Mouse (Mus musculus): Measurements from ENCODE around the gene Olfr799.

The Olfr799 gene

GRCm38 (mm10) chr10:129637184-129637583 is at the start of gene Olfr799:
Olfr799 (plus strand) TSS chr10:129637484.
- DNase-seq (ENCODE audit: low spot score in 2 of 2): no peak

GRCm38 (mm10) chr10:129612470-129612869 is 24.8 kb upstream of the Olfr799 start, which contains the start of gene Olfr796:
Olfr796 (minus strand) TSS chr10:129612570.
- no peak for DNase-seq (ENCODE audit: low spot score in 2 of 2)

- no peak for DNase-seq (ENCODE audit: low spot score in 2 of 2)
These were observed 15.6 kb upstream of the Olfr799 start for GRCm38 (mm10) chr10:129621724-129622123.

GRCm38 (mm10) chr10:129623251-129623650 is 14.0 kb upstream of the Olfr799 start:
- no peak for DNase-seq (ENCODE audit: low spot score in 2 of 2)

- DNase-seq (ENCODE audit: low spot score in 2 of 2): no peak
These were observed 9.4 kb upstream of the Olfr799 start, which contains the start of gene Olfr798 for GRCm38 (mm10) chr10:129627834-129628233. Olfr798 (minus strand) TSS chr10:129627934.

- DNase-seq (ENCODE audit: low spot score in 2 of 2): no peak
These were observed 14.5 kb downstream of the Olfr799 start for GRCm38 (mm10) chr10:129651763-129652162.

- DNase-seq (ENCODE audit: low spot score in 2 of 2): no peak
These were observed 20.1 kb downstream of the Olfr799 start, which contains the start of gene Olfr800 for GRCm38 (mm10) chr10:129657394-129657793. Olfr800 (plus strand) TSS chr10:129657694.

GRCm38 (mm10) chr10:129673765-129674164 is 36.5 kb downstream of the Olfr799 start, which contains the start of gene Olfr801:
Olfr801 (minus strand) TSS chr10:129673865.
- no peak for DNase-seq (ENCODE audit: low spot score in 2 of 2)

GRCm38 (mm10) chr10:129688069-129688468 is 50.8 kb downstream of the Olfr799 start, which contains the start of gene Olfr802:
Olfr802 (minus strand) TSS chr10:129688169.
- DNase-seq (ENCODE audit: low spot score in 2 of 2): no peak

- no peak for DNase-seq (ENCODE audit: low spot score in 2 of 2)
These were observed 56.9 kb downstream of the Olfr799 start, which contains the start of gene Olfr803 for GRCm38 (mm10) chr10:129694186-129694585. Olfr803 (minus strand) TSS chr10:129694286.
